Mouse (Mus musculus): Measurements from ENCODE around the gene Tox2. TPM values are rescaled to one million over a fixed set of nuclear protein-coding genes. Genes with fewer than 3 reads are reported as not detected.

Tox2 gene
- polyA plus RNA-seq, 1 experiment from 2014 or later, result 1.9 TPM

DNA sequence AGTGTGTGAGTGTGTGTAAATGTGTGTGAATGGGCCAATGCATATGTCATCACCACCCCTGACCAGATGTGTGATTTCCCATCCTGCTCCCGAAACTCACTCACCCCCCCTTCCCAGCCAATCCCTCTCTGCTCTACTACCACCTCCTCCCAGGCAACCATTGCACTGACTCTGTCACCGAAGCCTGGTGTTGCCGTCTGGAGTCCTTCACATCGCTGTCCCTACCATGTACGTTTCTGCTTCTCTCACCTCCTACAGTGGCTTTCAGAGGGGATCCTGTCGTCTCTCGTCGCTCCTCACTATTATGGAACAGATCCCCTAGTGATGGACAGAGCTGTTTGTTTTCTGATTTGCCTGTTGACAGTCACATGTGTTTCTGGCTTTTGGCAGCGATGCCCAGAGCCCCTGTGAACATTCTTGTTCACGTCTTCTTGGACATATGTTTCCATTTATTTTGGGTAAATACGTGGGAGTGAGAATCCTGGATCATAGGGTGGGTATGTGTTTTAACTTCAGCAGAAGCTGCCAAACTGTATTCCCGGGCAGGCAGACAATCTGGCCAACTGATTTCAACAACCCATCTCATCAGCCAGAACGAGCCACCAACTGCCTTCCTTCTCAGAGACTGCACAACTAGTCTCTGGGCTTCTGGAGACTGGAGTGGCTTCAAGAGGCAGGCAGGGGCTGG is 129.6 kb downstream of the Tox2 start:
- Histone ChIP-seq H3K27me3 (ENCODE audit: control insufficient read depth, insufficient read depth, low read length) (no peaks in the 10 kb centered on the region), H3K9me3 (replicated peaks; ENCODE audit: control insufficient read depth, low read length) (no peaks in the 10 kb centered on the region), H3K4me1 (ENCODE audit: control insufficient read depth, insufficient read depth, low read length) (peaks cover 6% of the 10 kb centered on the region), H3K4me3 (ENCODE audit: low read depth, low read length) (no peak overlapping the region), H3K36me3 (ENCODE audit: control insufficient read depth, insufficient read depth, low read length) (peaks cover 7% of the 10 kb centered on the region; the same call in 1 of the 2 replicates), H3K4me2 (no peak overlapping the region), H3K27ac (ENCODE audit: low read depth, low read length) (no peak overlapping the region), H3K9ac (ENCODE audit: low read depth, low read length) (no peak overlapping the region)
- WGBS (ENCODE audit: insufficient replicate concordance), result 46% methylated on average over 13 of the region's 13 CpGs
- ATAC-seq (replicated peaks; ENCODE audit: insufficient number of reproducible peaks, low FRiP score, low TSS enrichment), result no peak

DNA sequence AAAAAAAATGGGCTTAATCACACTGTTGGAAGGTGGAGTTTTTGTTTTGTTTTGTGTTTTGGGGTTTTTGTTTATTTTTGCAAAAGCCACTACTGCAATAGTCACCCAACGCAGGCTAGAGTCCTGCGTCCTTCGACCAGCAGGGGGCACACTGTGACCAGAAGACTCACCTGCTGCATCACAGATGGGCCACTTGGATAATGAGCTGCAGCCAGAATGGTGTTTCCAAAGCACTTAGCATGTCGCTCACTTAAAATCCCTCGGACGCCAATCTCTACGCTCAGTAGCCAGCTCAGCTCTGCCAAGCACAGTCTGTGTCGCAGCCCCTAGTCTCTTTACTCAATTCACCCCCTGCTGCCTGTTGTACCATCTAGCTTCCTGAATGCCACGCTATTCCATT is 137.3 kb downstream of the Tox2 start:
- Histone ChIP-seq H3K9me3 (replicated peaks; ENCODE audit: control insufficient read depth, low read length) (no peaks in the 10 kb centered on the region), H3K27me3 (ENCODE audit: control insufficient read depth, insufficient read depth, low read length) (peaks cover 28% of the 10 kb centered on the region), H3K4me1 (ENCODE audit: control insufficient read depth, insufficient read depth, low read length) (peaks cover 14% of the 10 kb centered on the region), H3K4me2 (no peak overlapping the region), H3K27ac (ENCODE audit: low read depth, low read length) (0 out of 2 replicates have a peak overlapping the region, but pooled peaks have one; percentile 18), H3K9ac (ENCODE audit: low read depth, low read length) (no peak overlapping the region), H3K36me3 (ENCODE audit: control insufficient read depth, insufficient read depth, low read length) (peaks cover 10% of the 10 kb centered on the region), H3K4me3 (ENCODE audit: low read depth, low read length) (no peak overlapping the region)
- 17% methylated on average over 9 of the region's 9 CpGs for WGBS (ENCODE audit: insufficient replicate concordance)
- no peak for ATAC-seq (replicated peaks; ENCODE audit: insufficient number of reproducible peaks, low FRiP score, low TSS enrichment)

DNA sequence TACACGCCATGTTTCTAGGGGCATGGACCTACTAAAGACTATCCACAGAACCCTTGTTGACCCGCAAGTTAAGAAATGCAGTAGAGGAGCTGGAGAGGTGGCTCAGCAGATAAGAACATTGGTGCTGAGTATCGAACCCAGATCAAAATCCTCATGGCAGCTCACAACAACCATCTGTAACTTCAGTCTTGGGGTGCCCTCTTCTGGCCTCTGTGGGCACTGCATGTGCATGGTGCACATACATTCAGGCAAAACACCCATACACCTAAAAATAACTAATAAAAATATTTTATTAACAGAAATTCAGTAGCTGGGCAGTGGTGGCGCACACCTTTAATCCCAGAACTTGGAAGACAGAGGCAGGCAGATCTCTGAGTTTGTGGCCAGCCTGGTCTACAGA is 140.7 kb downstream of the Tox2 start:
- peaks cover 8% of the 10 kb centered on the region; the same call in 1 of the 2 replicates for H3K36me3 ChIP-seq (ENCODE audit: control insufficient read depth, insufficient read depth, low read length)

DNA sequence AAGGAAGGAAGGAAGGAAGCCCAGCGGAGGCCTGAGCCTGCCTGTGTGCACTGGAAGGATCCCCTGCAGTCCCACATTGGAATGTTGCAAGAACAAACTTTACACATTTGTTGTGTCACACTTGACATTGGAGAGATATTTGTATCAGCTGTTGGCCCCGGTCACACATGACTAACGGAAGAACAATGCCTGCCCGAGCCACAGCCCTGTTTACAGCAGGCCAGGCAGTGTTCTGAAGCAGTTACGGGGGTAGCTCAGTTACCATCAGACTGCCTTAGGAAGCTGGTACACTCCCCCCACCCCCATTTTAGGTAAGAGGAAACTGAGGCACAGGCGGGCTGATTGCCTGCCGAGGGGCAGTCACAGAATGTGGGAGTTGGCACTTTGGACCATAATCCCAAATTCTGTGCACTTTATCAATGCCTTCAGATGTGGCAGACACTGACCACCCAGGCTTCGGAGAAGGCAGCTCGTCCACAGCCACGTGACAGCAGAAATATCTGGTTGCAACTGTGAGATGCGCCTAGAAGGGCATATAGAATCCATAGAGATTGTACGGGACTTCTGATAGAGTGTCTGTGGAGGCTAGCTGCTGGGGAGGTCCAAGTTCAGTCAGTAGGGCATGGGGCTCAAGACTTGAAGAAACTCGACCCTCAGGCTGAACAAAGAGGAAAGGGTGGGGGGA is 142.2 kb downstream of the Tox2 start:
- Histone ChIP-seq H3K9ac (ENCODE audit: low read depth, low read length) (0 out of 2 replicates have a peak overlapping the region, but pooled peaks have one; percentile 36), H3K4me1 (ENCODE audit: control insufficient read depth, insufficient read depth, low read length) (peaks cover 39% of the 10 kb centered on the region), H3K9me3 (replicated peaks; ENCODE audit: control insufficient read depth, low read length) (no peaks in the 10 kb centered on the region), H3K27ac (ENCODE audit: low read depth, low read length) (0 out of 2 replicates have a peak overlapping the region, but pooled peaks have one; percentile 29), H3K4me2 (no peak overlapping the region), H3K36me3 (ENCODE audit: control insufficient read depth, insufficient read depth, low read length) (peaks cover 5% of the 10 kb centered on the region; the same call in 1 of the 2 replicates), H3K27me3 (ENCODE audit: control insufficient read depth, insufficient read depth, low read length) (peaks cover 4% of the 10 kb centered on the region; the same call in 1 of the 2 replicates), H3K4me3 (ENCODE audit: low read depth, low read length) (no peak overlapping the region)
- WGBS (ENCODE audit: insufficient replicate concordance), result 60% methylated on average over 13 of the region's 13 CpGs
- no peak for ATAC-seq (replicated peaks; ENCODE audit: insufficient number of reproducible peaks, low FRiP score, low TSS enrichment)

More for the DNA sequence above, 140.7 kb downstream of the Tox2 start:
- H3K27ac ChIP-seq (ENCODE audit: low read depth, low read length), result no peak overlapping the region
- 86% methylated on average over 4 of the region's 4 CpGs for WGBS (ENCODE audit: insufficient replicate concordance)
- no peak overlapping the region for H3K4me3 ChIP-seq (ENCODE audit: low read depth, low read length)
- peaks cover 33% of the 10 kb centered on the region for H3K4me1 ChIP-seq (ENCODE audit: control insufficient read depth, insufficient read depth, low read length)
- no peak for ATAC-seq (replicated peaks; ENCODE audit: insufficient number of reproducible peaks, low FRiP score, low TSS enrichment)
- H3K27me3 ChIP-seq (ENCODE audit: control insufficient read depth, insufficient read depth, low read length), result peaks cover 17% of the 10 kb centered on the region
- H3K9me3 ChIP-seq (replicated peaks; ENCODE audit: control insufficient read depth, low read length), result no peaks in the 10 kb centered on the region
- no peak overlapping the region for H3K9ac ChIP-seq (ENCODE audit: low read depth, low read length)
- H3K4me2 ChIP-seq, result no peak overlapping the region

DNA sequence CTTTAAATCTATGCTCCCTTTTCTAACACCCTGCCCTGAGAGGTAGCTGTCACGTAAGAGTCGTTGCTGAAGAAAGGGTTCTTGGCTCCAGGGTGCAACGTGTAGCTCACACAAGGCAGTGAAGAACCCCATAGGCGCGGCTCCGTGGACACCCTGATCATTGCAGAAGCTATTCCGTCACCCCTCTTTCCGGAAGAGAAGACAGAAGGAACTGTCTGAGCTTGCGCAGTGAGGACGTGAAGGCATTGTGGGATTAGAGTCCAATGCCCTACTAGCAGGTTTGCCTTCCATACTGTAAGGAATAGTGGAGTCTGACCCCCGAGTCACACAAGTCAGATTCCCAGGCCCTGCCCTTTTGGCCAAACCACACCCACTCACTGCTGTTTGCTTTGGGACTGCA is 143.6 kb downstream of the Tox2 start:
- no peak overlapping the region for H3K4me2 ChIP-seq

DNA sequence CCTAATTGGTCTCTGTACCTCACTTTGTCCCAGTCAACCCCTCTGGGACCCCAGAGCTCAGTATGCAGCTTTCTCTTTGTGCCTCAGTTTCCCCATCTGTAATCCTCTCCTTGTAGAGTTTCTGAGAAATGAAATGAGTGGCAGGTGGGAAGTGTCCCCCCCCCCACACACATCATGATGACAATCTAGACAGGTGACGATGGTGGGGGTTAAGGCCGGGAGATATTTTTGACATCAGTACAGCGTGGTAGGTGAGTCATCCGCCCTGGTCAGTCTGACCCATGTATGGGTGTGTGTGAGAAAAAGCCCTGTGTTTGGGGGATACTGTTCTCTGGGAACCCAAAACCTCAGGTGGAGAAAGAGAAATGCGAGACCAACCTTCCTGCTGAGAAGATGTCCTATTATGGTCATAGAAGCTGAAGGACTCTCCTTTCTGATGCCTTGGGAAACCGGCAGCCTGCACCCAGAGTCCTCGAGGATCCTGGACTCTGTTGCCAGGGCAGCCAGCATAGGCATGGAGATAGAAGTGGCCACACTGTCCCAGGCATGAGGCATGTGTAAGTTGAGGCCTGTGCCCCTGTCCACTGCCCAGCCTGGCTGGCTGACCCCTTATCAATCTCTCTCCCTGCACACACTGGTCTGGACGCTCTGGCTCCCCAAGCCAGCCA is 144.7 kb downstream of the Tox2 start:
- 66% methylated on average over 8 of the region's 8 CpGs for WGBS (ENCODE audit: insufficient replicate concordance)
- ATAC-seq (replicated peaks; ENCODE audit: insufficient number of reproducible peaks, low FRiP score, low TSS enrichment), result no peak
- H3K4me1 ChIP-seq (ENCODE audit: control insufficient read depth, insufficient read depth, low read length), result peaks cover 50% of the 10 kb centered on the region

More for the DNA sequence above, 143.6 kb downstream of the Tox2 start:
- peaks cover 39% of the 10 kb centered on the region for H3K4me1 ChIP-seq (ENCODE audit: control insufficient read depth, insufficient read depth, low read length)
- H3K4me3 ChIP-seq (ENCODE audit: low read depth, low read length), result no peak overlapping the region
- 78% methylated on average over 11 of the region's 11 CpGs for WGBS (ENCODE audit: insufficient replicate concordance)
- no peaks in the 10 kb centered on the region for H3K27me3 ChIP-seq (ENCODE audit: control insufficient read depth, insufficient read depth, low read length)
- ATAC-seq (replicated peaks; ENCODE audit: insufficient number of reproducible peaks, low FRiP score, low TSS enrichment), result no peak
- H3K9me3 ChIP-seq (replicated peaks; ENCODE audit: control insufficient read depth, low read length), result no peaks in the 10 kb centered on the region
- no peak overlapping the region for H3K9ac ChIP-seq (ENCODE audit: low read depth, low read length)
- peak overlapping the region; percentile 22; the same call in 1 of the 2 replicates for H3K27ac ChIP-seq (ENCODE audit: low read depth, low read length)
- H3K36me3 ChIP-seq (ENCODE audit: control insufficient read depth, insufficient read depth, low read length), result peaks cover 5% of the 10 kb centered on the region; the same call in 1 of the 2 replicates

DNA sequence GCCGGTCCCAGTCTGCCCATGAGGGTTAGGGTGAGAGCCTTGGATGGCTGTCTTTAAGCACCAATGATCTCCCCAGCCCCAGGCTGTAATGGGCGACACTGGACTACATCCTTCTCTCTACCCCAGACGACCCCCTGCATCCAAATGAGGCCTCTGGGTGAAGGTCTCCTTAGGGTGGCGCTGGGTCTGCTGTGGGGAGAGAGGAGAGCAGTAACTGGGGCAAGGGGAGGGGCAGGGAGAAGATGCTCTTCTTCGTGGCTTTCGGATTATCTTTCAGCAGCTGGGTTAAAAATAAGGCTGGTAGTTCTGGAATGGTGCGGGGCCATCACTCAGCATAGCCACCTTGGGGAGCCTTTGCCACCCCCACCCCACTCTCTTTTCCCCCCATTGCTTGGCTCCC is 145.8 kb downstream of the Tox2 start:
- no peak overlapping the region for H3K27ac ChIP-seq (ENCODE audit: low read depth, low read length)
- 57% methylated on average over 7 of the region's 7 CpGs for WGBS (ENCODE audit: insufficient replicate concordance)
- no peak for ATAC-seq (replicated peaks; ENCODE audit: insufficient number of reproducible peaks, low FRiP score, low TSS enrichment)
- H3K4me2 ChIP-seq, result no peak overlapping the region
- peaks cover 61% of the 10 kb centered on the region for H3K4me1 ChIP-seq (ENCODE audit: control insufficient read depth, insufficient read depth, low read length)
- no peaks in the 10 kb centered on the region for H3K9me3 ChIP-seq (replicated peaks; ENCODE audit: control insufficient read depth, low read length)
- no peak overlapping the region for H3K9ac ChIP-seq (ENCODE audit: low read depth, low read length)
- H3K27me3 ChIP-seq (ENCODE audit: control insufficient read depth, insufficient read depth, low read length), result no peaks in the 10 kb centered on the region
- H3K4me3 ChIP-seq (ENCODE audit: low read depth, low read length), result no peak overlapping the region
- H3K36me3 ChIP-seq (ENCODE audit: control insufficient read depth, insufficient read depth, low read length), result peaks cover 5% of the 10 kb centered on the region; the same call in 1 of the 2 replicates

More for the DNA sequence above, 144.7 kb downstream of the Tox2 start:
- no peak overlapping the region for H3K9ac ChIP-seq (ENCODE audit: low read depth, low read length)
- H3K9me3 ChIP-seq (replicated peaks; ENCODE audit: control insufficient read depth, low read length), result no peaks in the 10 kb centered on the region
- H3K4me3 ChIP-seq (ENCODE audit: low read depth, low read length), result no peak overlapping the region
- no peak overlapping the region for H3K27ac ChIP-seq (ENCODE audit: low read depth, low read length)
- no peak overlapping the region for H3K4me2 ChIP-seq
- H3K27me3 ChIP-seq (ENCODE audit: control insufficient read depth, insufficient read depth, low read length), result no peaks in the 10 kb centered on the region
- H3K36me3 ChIP-seq (ENCODE audit: control insufficient read depth, insufficient read depth, low read length), result peaks cover 5% of the 10 kb centered on the region; the same call in 1 of the 2 replicates

DNA sequence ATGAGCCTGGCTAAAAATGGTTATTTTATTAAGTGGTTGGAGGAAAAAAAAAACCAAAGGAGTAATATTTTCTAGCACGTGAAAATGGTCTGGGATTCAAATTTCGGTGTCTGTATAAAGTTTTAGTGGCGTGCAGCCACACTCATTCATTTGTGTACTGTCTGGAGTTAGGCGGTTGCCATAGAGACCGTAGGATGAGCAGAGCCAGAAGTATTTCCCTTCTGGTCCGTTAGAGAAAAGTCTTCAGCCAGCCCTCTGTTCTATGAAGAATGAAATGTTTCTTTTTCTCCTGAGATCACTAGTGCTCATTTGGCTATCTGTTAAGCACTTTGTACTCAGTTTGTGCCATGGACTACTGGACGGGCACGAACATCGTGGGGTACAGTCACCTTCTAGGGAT is 146.5 kb downstream of the Tox2 start:
- no peak overlapping the region for H3K4me3 ChIP-seq (ENCODE audit: low read depth, low read length)
- peaks cover 68% of the 10 kb centered on the region for H3K4me1 ChIP-seq (ENCODE audit: control insufficient read depth, insufficient read depth, low read length)
- no peak overlapping the region for H3K9ac ChIP-seq (ENCODE audit: low read depth, low read length)
- H3K4me2 ChIP-seq, result no peak overlapping the region
- ATAC-seq (replicated peaks; ENCODE audit: insufficient number of reproducible peaks, low FRiP score, low TSS enrichment), result no peak
- H3K27ac ChIP-seq (ENCODE audit: low read depth, low read length), result no peak overlapping the region
- WGBS (ENCODE audit: insufficient replicate concordance), result 70% methylated on average over 9 of the region's 9 CpGs
- H3K36me3 ChIP-seq (ENCODE audit: control insufficient read depth, insufficient read depth, low read length), result peaks cover 5% of the 10 kb centered on the region; the same call in 1 of the 2 replicates
- H3K9me3 ChIP-seq (replicated peaks; ENCODE audit: control insufficient read depth, low read length), result no peaks in the 10 kb centered on the region
- H3K27me3 ChIP-seq (ENCODE audit: control insufficient read depth, insufficient read depth, low read length), result no peaks in the 10 kb centered on the region

All from heart, embryonic 11.5 days (tissue).